Mouse (Mus musculus): ENCODE results near the gene Serpinb3c.
"Not testable (repeated sequence)": the region's sequence is repeated elsewhere in the genome, so short reads cannot be mapped to it uniquely, and the experiment has no call there.

Serpinb3c gene

GRCm38 (mm10) chr1:107278261-107278660 lies at the start of gene Serpinb3c, which contains the start of gene Serpinb3b:
Gene Serpinb3c, minus strand, starts transcription at chr1:107278371.
Gene Serpinb3b, minus strand, starts transcription at chr1:107278361.
- DNase-seq (ENCODE audit: low spot score): not testable (repeated sequence)

GRCm38 (mm10) chr1:107243170-107243569 lies 35.0 kb downstream of the Serpinb3c start:
- DNase-seq (ENCODE audit: low spot score): peak; percentile 48

All from retina, embryonic 14.5 days (tissue).